8 mouse cellular contexts compared by ENCODE assay signal in genomic region chr6:52216691-52217458, GRCm38 (mm10). TPM values are rescaled to one million over a fixed set of nuclear protein-coding genes. Genes with fewer than 3 reads are reported as not detected.
DNase-seq lines count a peak whose midpoint lies in the region; ATAC-seq lines count a peak whose summit lies in the region.

No protein-coding gene starts in this region.

- DNase-seq in adrenal gland, adult (ENCODE audit: inconsistent age in 2 of 2, low spot score in 1 of 2) = peak; percentile 65 to 93
- DNase-seq in adrenal gland, adult 8-10 months = no peak
- peak; percentile 74 for DNase-seq in adrenal gland, adult 2 months
- DNase-seq in layer of hippocampus, postnatal 14 days (ENCODE audit: low spot score in 2 of 2) = no peak
- no peak for DNase-seq in left cerebral cortex, postnatal 36 days (ENCODE audit: low spot score in 2 of 2)

- peaks cover 31% of the 10 kb centered on the region for H3K4me1 ChIP-seq in heart, embryonic 15.5 days (replicated peaks)
- H3K4me1 ChIP-seq in limb, embryonic 15.5 days = peaks cover 60% of the 10 kb centered on the region
- peaks cover 6% of the 10 kb centered on the region; the same call in 1 of the 2 replicates for H3K4me1 ChIP-seq in stomach, embryonic 16.5 days (ENCODE audit: control insufficient read depth, insufficient read depth, low read length)

- ATAC-seq in heart, embryonic 15.5 days (replicated peaks; ENCODE audit: insufficient number of reproducible peaks, insufficient read depth, low FRiP score, low read depth) = no peak
- no peak for ATAC-seq in limb, embryonic 15.5 days (ENCODE audit: insufficient number of reproducible peaks, low FRiP score, low TSS enrichment, low read depth)
- no peak for ATAC-seq in stomach, embryonic 16.5 days (ENCODE audit: insufficient read depth, low FRiP score)

- no peaks in the 10 kb centered on the region for H3K36me3 ChIP-seq in heart, embryonic 15.5 days
- no peaks in the 10 kb centered on the region for H3K36me3 ChIP-seq in limb, embryonic 15.5 days
- no peaks in the 10 kb centered on the region for H3K36me3 ChIP-seq in stomach, embryonic 16.5 days (ENCODE audit: control insufficient read depth, insufficient read depth, low read length)

- no peaks in the 10 kb centered on the region for H3K9me3 ChIP-seq in heart, embryonic 15.5 days (replicated peaks)
- H3K9me3 ChIP-seq in limb, embryonic 15.5 days = no peaks in the 10 kb centered on the region
- H3K9me3 ChIP-seq in stomach, embryonic 16.5 days (replicated peaks; ENCODE audit: control insufficient read depth, low read length) = no peaks in the 10 kb centered on the region

- peak overlapping the region; percentile 52 for H3K4me2 ChIP-seq in heart, embryonic 15.5 days
- peak overlapping the region; percentile 83 for H3K4me2 ChIP-seq in limb, embryonic 15.5 days
- H3K4me2 ChIP-seq in stomach, embryonic 16.5 days (ENCODE audit: low read depth, low read length) = peak overlapping the region; percentile 40

- no peak overlapping the region for H3K27ac ChIP-seq in heart, embryonic 15.5 days
- H3K27ac ChIP-seq in limb, embryonic 15.5 days = peak overlapping the region; percentile 89
- H3K27ac ChIP-seq in stomach, embryonic 16.5 days (ENCODE audit: low read length) = peak overlapping the region; percentile 7; the same call in 1 of the 2 replicates

- H3K9ac ChIP-seq in heart, embryonic 15.5 days = no peak overlapping the region
- H3K9ac ChIP-seq in limb, embryonic 15.5 days = peak overlapping the region; percentile 45
- H3K9ac ChIP-seq in stomach, embryonic 16.5 days (ENCODE audit: low read length) = peak overlapping the region; percentile 68

- H3K4me3 ChIP-seq in heart, embryonic 15.5 days = peak overlapping the region; percentile 35
- H3K4me3 ChIP-seq in limb, embryonic 15.5 days = peak overlapping the region; percentile 53
- peak overlapping the region; percentile 47 for H3K4me3 ChIP-seq in stomach, embryonic 16.5 days (replicated peaks; ENCODE audit: low read length)

- peaks cover 99% of the 10 kb centered on the region for H3K27me3 ChIP-seq in heart, embryonic 15.5 days
- peaks cover 32% of the 10 kb centered on the region for H3K27me3 ChIP-seq in limb, embryonic 15.5 days
- peaks cover 85% of the 10 kb centered on the region for H3K27me3 ChIP-seq in stomach, embryonic 16.5 days (ENCODE audit: control insufficient read depth, insufficient read depth, low read length)

- WGBS in heart, embryonic 15.5 days = 2% methylated on average over 60 of the region's 60 CpGs
- under 1% methylated on average over 60 of the region's 60 CpGs for WGBS in limb, embryonic 15.5 days
- WGBS in stomach, embryonic 16.5 days = 2% methylated on average over 60 of the region's 60 CpGs

- intact Hi-C loops in left cerebral cortex, postnatal 36 days (cut with DNase I) = loop anchor here (5.0 kb wide), 1 partner anchor 1035 kb away; no protein-coding TSS in a partner anchor

RNA-seq across cellular contexts. Expression of gene Gm28308, which starts 3.7 kb away (rescaled TPM):
- 1 to 10 TPM in 2 of 4 experiments, under 1 TPM in 2; 0.49 to 2.8 (median 1.4) TPM for total RNA-seq in adrenal gland, adult 8-10 months (2022)
- total RNA-seq in adrenal gland, adult 2 months (2021) = 1 to 10 TPM in 1 of 2 experiments, not detected in 1; 1.0 TPM
- 1.9 and 2.5 TPM in 2 replicates for polyA plus RNA-seq in adrenal gland, adult 2 months (2012; rRNA removed)
- not detected in 2 replicates for polyA plus RNA-seq in heart, embryonic 15.5 days (2015; fragmentation: Nextera tagmentation; extraction: Ambion mirVana)
- polyA plus RNA-seq in limb, embryonic 15.5 days (2015; fragmentation: Nextera tagmentation; extraction: Ambion mirVana) = 0.70 TPM in 1 of 2 replicates, not detected in the other
- polyA plus RNA-seq in stomach, embryonic 16.5 days (2015; fragmentation: Nextera tagmentation; extraction: Ambion mirVana) = not detected in 2 replicates
- total RNA-seq in layer of hippocampus, postnatal 14 days (2021) = not detected
- total RNA-seq in left cerebral cortex, postnatal 36 days (2021) = not detected

RNA-seq across cellular contexts. Expression of gene Hoxa3, which starts 3.7 kb away (rescaled TPM):
- total RNA-seq in adrenal gland, adult 8-10 months (2022) = 1 to 10 TPM; 2.9 to 9.8 (median 6.8) TPM
- 1 to 10 TPM; 2.7 to 5.4 TPM for total RNA-seq in adrenal gland, adult 2 months (2021)
- 6.8 and 8.1 TPM in 2 replicates for polyA plus RNA-seq in adrenal gland, adult 2 months (2012; rRNA removed)
- 0.89 and 2.4 TPM in 2 replicates for polyA plus RNA-seq in heart, embryonic 15.5 days (2015; fragmentation: Nextera tagmentation; extraction: Ambion mirVana)
- 2.2 and 2.5 TPM in 2 replicates for polyA plus RNA-seq in limb, embryonic 15.5 days (2015; fragmentation: Nextera tagmentation; extraction: Ambion mirVana)
- 6.0 and 7.4 TPM in 2 replicates for polyA plus RNA-seq in stomach, embryonic 16.5 days (2015; fragmentation: Nextera tagmentation; extraction: Ambion mirVana)
- not detected for total RNA-seq in layer of hippocampus, postnatal 14 days (2021)
- total RNA-seq in left cerebral cortex, postnatal 36 days (2021) = not detected

RNA-seq across cellular contexts. Expression of gene Hoxa7, which starts 4.8 kb away (rescaled TPM):
- total RNA-seq in adrenal gland, adult 8-10 months (2022) = 10 to 100 TPM; 12.9 to 27.9 (median 19.1) TPM
- 10 to 100 TPM; 15.3 to 30.3 TPM for total RNA-seq in adrenal gland, adult 2 months (2021)
- polyA plus RNA-seq in adrenal gland, adult 2 months (2012; rRNA removed) = 21.3 and 26.8 TPM in 2 replicates
- polyA plus RNA-seq in heart, embryonic 15.5 days (2015; fragmentation: Nextera tagmentation; extraction: Ambion mirVana) = 0.54 and 1.4 TPM in 2 replicates
- polyA plus RNA-seq in limb, embryonic 15.5 days (2015; fragmentation: Nextera tagmentation; extraction: Ambion mirVana) = 12.0 and 12.9 TPM in 2 replicates
- polyA plus RNA-seq in stomach, embryonic 16.5 days (2015; fragmentation: Nextera tagmentation; extraction: Ambion mirVana) = 10.8 and 12.3 TPM in 2 replicates
- under 1 TPM; 0.16 to 0.45 TPM for total RNA-seq in layer of hippocampus, postnatal 14 days (2021)
- total RNA-seq in left cerebral cortex, postnatal 36 days (2021) = not detected

RNA-seq across cellular contexts. Expression of gene Hoxa6, which starts 8.4 kb away (rescaled TPM):
- 1 to 10 TPM; 3.6 to 9.5 (median 5.2) TPM for total RNA-seq in adrenal gland, adult 8-10 months (2022)
- total RNA-seq in adrenal gland, adult 2 months (2021) = 1 to 10 TPM; 1.9 to 4.5 TPM
- polyA plus RNA-seq in adrenal gland, adult 2 months (2012; rRNA removed) = 3.6 and 3.8 TPM in 2 replicates
- polyA plus RNA-seq in heart, embryonic 15.5 days (2015; fragmentation: Nextera tagmentation; extraction: Ambion mirVana) = 0.27 TPM in 1 of 2 replicates, not detected in the other
- polyA plus RNA-seq in limb, embryonic 15.5 days (2015; fragmentation: Nextera tagmentation; extraction: Ambion mirVana) = 0.41 and 1.1 TPM in 2 replicates
- 1.3 and 1.4 TPM in 2 replicates for polyA plus RNA-seq in stomach, embryonic 16.5 days (2015; fragmentation: Nextera tagmentation; extraction: Ambion mirVana)
- not detected for total RNA-seq in layer of hippocampus, postnatal 14 days (2021)
- total RNA-seq in left cerebral cortex, postnatal 36 days (2021) = not detected

RNA-seq across cellular contexts. Expression of gene Hoxa5, which starts 12.5 kb away (rescaled TPM):
- total RNA-seq in adrenal gland, adult 8-10 months (2022) = 10 to 100 TPM; 10.8 to 15.6 (median 13.3) TPM
- total RNA-seq in adrenal gland, adult 2 months (2021) = 10 to 100 TPM; 13.6 to 22.8 TPM
- polyA plus RNA-seq in adrenal gland, adult 2 months (2012; rRNA removed) = 12.9 and 16.3 TPM in 2 replicates
- polyA plus RNA-seq in heart, embryonic 15.5 days (2015; fragmentation: Nextera tagmentation; extraction: Ambion mirVana) = 2.3 and 6.3 TPM in 2 replicates
- 1.7 and 2.1 TPM in 2 replicates for polyA plus RNA-seq in limb, embryonic 15.5 days (2015; fragmentation: Nextera tagmentation; extraction: Ambion mirVana)
- polyA plus RNA-seq in stomach, embryonic 16.5 days (2015; fragmentation: Nextera tagmentation; extraction: Ambion mirVana) = 8.8 and 11.0 TPM in 2 replicates
- not detected for total RNA-seq in layer of hippocampus, postnatal 14 days (2021)
- total RNA-seq in left cerebral cortex, postnatal 36 days (2021) = not detected

Comparison
In these comparisons a context has a peak if more than half of its experiments do, and no peak if none do; other contexts are left out.
1. DNase-seq: peak in adrenal gland, adult (2 of 2) and adrenal gland, adult 2 months (single experiment); none in adrenal gland, adult 8-10 months (single experiment), layer of hippocampus, postnatal 14 days (0 of 2) and left cerebral cortex, postnatal 36 days (0 of 2).
2. RNA of gene Hoxa7, which starts 4.8 kb away (total RNA-seq): 15.3 to 30.3 TPM in adrenal gland, adult 2 months and 12.9 to 27.9 TPM in adrenal gland, adult 8-10 months; 0.16 to 0.45 TPM in layer of hippocampus, postnatal 14 days and not detected in left cerebral cortex, postnatal 36 days; every median in the first group is over 4 times any median in the second.
3. Peak in every context shown above with its lines, with median percentiles within 50 percentile points of each other: H3K4me2 ChIP-seq and H3K4me3 ChIP-seq.